Mouse (Mus musculus) bone marrow macrophage, adult 2 months (primary cell): ENCODE results near the gene Bglap2.

ENCODE experiments used
- CTCF ChIP-seq: IDR thresholded peaks from 2 replicates; pipeline ENCODE4 v1.5.1; 2012; ENCODE audit warnings: low read depth, mild to moderate bottlenecking, low read length, moderate library complexity
- POLR2A ChIP-seq: IDR thresholded peaks from 2 replicates; pipeline ENCODE4 v1.6.1; 2012; ENCODE audit warnings: mild to moderate bottlenecking, low read depth, low read length, borderline replicate concordance

DNA sequence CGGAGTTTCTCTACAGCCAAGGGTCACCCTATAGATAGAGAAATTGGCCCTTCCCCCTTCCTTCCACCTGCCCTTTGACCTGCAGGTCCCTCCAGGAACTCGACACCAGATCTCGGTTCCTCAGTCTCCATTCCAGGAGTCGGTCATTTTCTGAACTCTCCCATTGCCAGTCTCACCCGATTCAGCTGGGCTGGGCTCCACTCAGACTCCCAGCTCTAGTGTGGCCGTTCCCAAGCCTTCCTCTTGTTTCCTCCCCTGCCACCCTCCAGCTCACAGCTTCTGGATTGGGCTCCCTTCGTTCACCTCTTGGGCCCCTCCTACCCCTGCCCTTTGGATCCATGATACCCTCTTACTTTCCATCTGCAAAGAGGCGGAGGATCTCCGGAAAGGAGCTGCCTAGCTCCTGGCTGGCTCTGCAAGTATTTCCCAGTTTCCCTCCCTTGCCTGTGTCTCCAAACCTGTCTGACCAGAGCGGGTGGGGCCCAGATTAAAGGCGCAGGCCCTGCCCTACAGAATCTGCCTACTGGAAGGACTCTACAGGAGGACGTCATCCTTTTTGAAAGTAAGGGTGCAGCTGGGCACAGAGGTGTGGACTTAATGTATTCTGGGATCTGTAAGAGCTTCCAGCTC, 44.4 kb downstream of the Bglap2 start:
- TF ChIP-seq CTCF (no peak), POLR2A (no peak)
